Mouse (Mus musculus): ENCODE measurements around the gene Ntrk3. TPM values are rescaled to one million over a fixed set of nuclear protein-coding genes. Genes with fewer than 3 reads are reported as not detected.

Ntrk3 gene
- polyA plus RNA-seq, 1 experiment: 75.7 TPM

- TF ChIP-seq CTCF (IDR thresholded peaks at IDR 0.05; ENCODE audit: extremely low read depth, insufficient read depth, low read length): peak; percentile 80
- TF ChIP-seq POLR2A (IDR thresholded peaks at IDR 0.05; ENCODE audit: extremely low read depth, insufficient read depth, low read length): no peak
- Histone ChIP-seq H3K4me1 (ENCODE audit: control insufficient read depth, insufficient read depth, low read length) (peaks cover 6% of the 10 kb centered on the region; the same call in 1 of the 2 replicates), H3K4me3 (ENCODE audit: insufficient read depth, low read length) (no peak overlapping the region), H3K27ac (ENCODE audit: insufficient read depth, low read length) (no peak overlapping the region)
Measured at GRCm38 (mm10) chr7:78568411-78569254, 169.2 kb downstream of the Ntrk3 start.

DNA sequence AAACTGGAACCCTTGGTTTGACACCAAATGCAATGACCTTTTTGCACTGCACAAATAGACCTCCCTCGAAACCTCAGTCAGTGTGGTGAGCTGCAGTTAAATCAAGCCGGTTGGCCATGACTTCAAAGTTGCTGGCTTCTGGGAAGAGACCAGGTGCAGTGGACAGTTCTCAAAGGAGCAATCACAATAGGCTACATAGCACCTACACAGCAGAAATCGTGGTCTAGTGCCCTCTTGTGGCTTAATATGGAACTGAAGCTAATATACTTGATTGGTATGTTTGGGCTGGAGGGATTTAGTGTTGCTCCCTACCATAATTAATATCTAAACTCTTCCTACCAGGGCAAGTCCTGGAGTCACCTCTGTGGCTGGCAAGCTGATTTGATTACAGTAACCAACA is 171.2 kb downstream of the Ntrk3 start:
- no peak for TF ChIP-seq POLR2A (IDR thresholded peaks at IDR 0.05; ENCODE audit: extremely low read depth, insufficient read depth, low read length)
- TF ChIP-seq CTCF (IDR thresholded peaks at IDR 0.05; ENCODE audit: extremely low read depth, insufficient read depth, low read length): peak; percentile 51
- Histone ChIP-seq H3K27ac (ENCODE audit: insufficient read depth, low read length) (no peak overlapping the region), H3K4me1 (ENCODE audit: control insufficient read depth, insufficient read depth, low read length) (peaks cover 4% of the 10 kb centered on the region; the same call in 1 of the 2 replicates), H3K4me3 (ENCODE audit: insufficient read depth, low read length) (no peak overlapping the region)

GRCm38 (mm10) chr7:78565386-78565785 is 172.4 kb downstream of the Ntrk3 start:
- no peak overlapping the region for H3K4me3 ChIP-seq (ENCODE audit: insufficient read depth, low read length)
- TF ChIP-seq POLR2A (IDR thresholded peaks at IDR 0.05; ENCODE audit: extremely low read depth, insufficient read depth, low read length): no peak
- no peak for TF ChIP-seq CTCF (IDR thresholded peaks at IDR 0.05; ENCODE audit: extremely low read depth, insufficient read depth, low read length)
- H3K27ac ChIP-seq (ENCODE audit: insufficient read depth, low read length): no peak overlapping the region
- H3K4me1 ChIP-seq (ENCODE audit: control insufficient read depth, insufficient read depth, low read length): peaks cover 4% of the 10 kb centered on the region; the same call in 1 of the 2 replicates

DNA sequence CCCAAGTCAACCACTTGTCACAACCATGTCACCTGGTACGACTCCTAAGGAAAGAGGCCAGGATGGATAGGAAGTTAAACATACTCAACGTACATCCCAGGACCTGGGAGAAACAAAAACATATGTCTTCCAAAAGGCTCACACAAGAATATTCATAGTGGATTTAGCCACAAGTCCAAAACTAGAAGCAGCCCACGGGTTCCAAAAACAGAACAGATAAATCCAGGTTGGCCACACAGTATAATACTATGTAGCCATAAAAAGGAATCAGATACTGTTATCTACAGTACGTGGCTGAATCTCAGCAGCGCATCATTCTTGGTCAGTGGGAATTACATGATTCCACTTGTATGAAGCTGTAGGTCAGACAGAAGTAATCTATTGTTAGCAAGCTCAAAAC is 179.3 kb downstream of the Ntrk3 start:
- H3K4me1 ChIP-seq (ENCODE audit: control insufficient read depth, insufficient read depth, low read length): peaks cover 6% of the 10 kb centered on the region; the same call in 1 of the 2 replicates
- TF ChIP-seq CTCF (IDR thresholded peaks at IDR 0.05; ENCODE audit: extremely low read depth, insufficient read depth, low read length) (no peak), POLR2A (IDR thresholded peaks at IDR 0.05; ENCODE audit: extremely low read depth, insufficient read depth, low read length) (no peak)
- H3K4me3 ChIP-seq (ENCODE audit: insufficient read depth, low read length): no peak overlapping the region
- no peak overlapping the region for H3K27ac ChIP-seq (ENCODE audit: insufficient read depth, low read length)

- H3K4me1 ChIP-seq (ENCODE audit: control insufficient read depth, insufficient read depth, low read length): peaks cover 6% of the 10 kb centered on the region; the same call in 1 of the 2 replicates
- H3K27ac ChIP-seq (ENCODE audit: insufficient read depth, low read length): no peak overlapping the region
- no peak overlapping the region for H3K4me3 ChIP-seq (ENCODE audit: insufficient read depth, low read length)
- TF ChIP-seq CTCF (IDR thresholded peaks at IDR 0.05; ENCODE audit: extremely low read depth, insufficient read depth, low read length) (no peak), POLR2A (IDR thresholded peaks at IDR 0.05; ENCODE audit: extremely low read depth, insufficient read depth, low read length) (no peak)
Measured at GRCm38 (mm10) chr7:78555532-78555931, 182.3 kb downstream of the Ntrk3 start.

DNA sequence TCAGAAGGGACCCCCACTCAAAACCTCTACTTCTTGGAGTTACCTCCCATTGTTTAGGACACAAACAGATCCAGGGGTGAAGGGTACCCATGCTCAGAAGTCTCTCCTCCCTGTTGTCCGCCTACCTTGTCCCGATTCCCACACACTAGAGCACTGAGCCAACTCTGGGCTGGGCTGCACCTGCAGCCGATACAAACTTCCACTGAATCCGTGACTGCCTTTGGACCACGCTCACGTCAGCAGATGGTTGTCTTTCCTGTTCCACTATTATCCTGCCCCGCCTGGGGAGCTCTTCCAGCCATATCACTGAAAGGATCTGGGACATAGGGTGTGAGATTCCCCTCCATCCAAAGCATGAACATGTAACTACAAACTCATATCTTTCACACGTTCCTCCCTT is 188.4 kb downstream of the Ntrk3 start:
- Histone ChIP-seq H3K4me3 (ENCODE audit: insufficient read depth, low read length) (no peak overlapping the region), H3K4me1 (ENCODE audit: control insufficient read depth, insufficient read depth, low read length) (peaks cover 6% of the 10 kb centered on the region; the same call in 1 of the 2 replicates), H3K27ac (ENCODE audit: insufficient read depth, low read length) (no peak overlapping the region)
- TF ChIP-seq CTCF (IDR thresholded peaks at IDR 0.05; ENCODE audit: extremely low read depth, insufficient read depth, low read length): no peak
- TF ChIP-seq POLR2A (IDR thresholded peaks at IDR 0.05; ENCODE audit: extremely low read depth, insufficient read depth, low read length): no peak

DNA sequence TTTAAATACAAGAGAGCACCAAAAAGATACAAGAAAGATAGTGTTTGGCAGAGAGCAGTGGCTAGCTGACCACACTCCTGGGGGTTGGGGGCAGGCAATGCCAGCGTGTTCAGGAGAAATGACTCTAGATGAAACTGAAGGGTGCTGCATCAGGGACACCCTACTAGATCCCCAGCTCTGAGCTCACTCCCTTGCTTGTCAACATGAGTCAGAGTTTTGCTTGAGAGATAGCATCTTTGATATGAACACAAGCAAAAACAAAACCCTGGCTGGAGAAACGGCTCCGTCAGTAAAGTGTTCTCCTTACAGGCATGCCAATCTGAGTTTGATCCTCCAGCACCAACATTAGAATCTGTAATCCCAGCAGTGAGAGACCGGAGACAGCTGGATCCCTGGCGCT is 189.1 kb downstream of the Ntrk3 start:
- TF ChIP-seq POLR2A (IDR thresholded peaks at IDR 0.05; ENCODE audit: extremely low read depth, insufficient read depth, low read length) (no peak), CTCF (IDR thresholded peaks at IDR 0.05; ENCODE audit: extremely low read depth, insufficient read depth, low read length) (no peak)
- peaks cover 6% of the 10 kb centered on the region; the same call in 1 of the 2 replicates for H3K4me1 ChIP-seq (ENCODE audit: control insufficient read depth, insufficient read depth, low read length)
- H3K27ac ChIP-seq (ENCODE audit: insufficient read depth, low read length): no peak overlapping the region
- H3K4me3 ChIP-seq (ENCODE audit: insufficient read depth, low read length): no peak overlapping the region

DNA sequence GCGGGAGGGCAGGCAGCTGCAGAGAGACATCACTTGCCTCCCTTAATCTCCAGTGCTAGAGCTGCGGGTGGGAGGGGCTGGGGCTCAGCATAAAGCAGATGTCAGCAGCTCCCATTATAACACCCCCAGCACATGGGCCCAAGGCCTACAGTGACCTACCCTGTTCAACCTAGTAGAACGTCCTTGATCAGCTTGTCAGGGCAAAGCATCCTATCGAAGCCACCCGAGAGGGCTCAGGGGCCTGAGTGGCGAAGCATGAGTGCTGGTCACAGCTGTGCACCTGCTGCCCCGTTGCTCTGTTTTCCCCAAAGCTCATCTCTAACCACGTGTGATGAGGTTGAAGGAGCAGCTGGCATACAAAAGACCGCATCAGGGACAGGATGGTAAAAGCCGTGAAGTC is 191.3 kb downstream of the Ntrk3 start:
- H3K27ac ChIP-seq (ENCODE audit: insufficient read depth, low read length): no peak overlapping the region
- peaks cover 6% of the 10 kb centered on the region; the same call in 1 of the 2 replicates for H3K4me1 ChIP-seq (ENCODE audit: control insufficient read depth, insufficient read depth, low read length)
- no peak overlapping the region for H3K4me3 ChIP-seq (ENCODE audit: insufficient read depth, low read length)
- no peak for TF ChIP-seq CTCF (IDR thresholded peaks at IDR 0.05; ENCODE audit: extremely low read depth, insufficient read depth, low read length)
- no peak for TF ChIP-seq POLR2A (IDR thresholded peaks at IDR 0.05; ENCODE audit: extremely low read depth, insufficient read depth, low read length)

GRCm38 (mm10) chr7:78542468-78542867 is 195.3 kb downstream of the Ntrk3 start:
- peaks cover 3% of the 10 kb centered on the region; the same call in 1 of the 2 replicates for H3K4me1 ChIP-seq (ENCODE audit: control insufficient read depth, insufficient read depth, low read length)
- TF ChIP-seq CTCF (IDR thresholded peaks at IDR 0.05; ENCODE audit: extremely low read depth, insufficient read depth, low read length) (no peak), POLR2A (IDR thresholded peaks at IDR 0.05; ENCODE audit: extremely low read depth, insufficient read depth, low read length) (no peak)
- H3K27ac ChIP-seq (ENCODE audit: insufficient read depth, low read length): no peak overlapping the region
- H3K4me3 ChIP-seq (ENCODE audit: insufficient read depth, low read length): no peak overlapping the region

GRCm38 (mm10) chr7:78530286-78530685 is 207.5 kb downstream of the Ntrk3 start:
- TF ChIP-seq POLR2A (IDR thresholded peaks at IDR 0.05; ENCODE audit: extremely low read depth, insufficient read depth, low read length): no peak
- TF ChIP-seq CTCF (IDR thresholded peaks at IDR 0.05; ENCODE audit: extremely low read depth, insufficient read depth, low read length): no peak
- Histone ChIP-seq H3K4me3 (ENCODE audit: insufficient read depth, low read length) (no peak overlapping the region), H3K4me1 (ENCODE audit: control insufficient read depth, insufficient read depth, low read length) (peaks cover 15% of the 10 kb centered on the region), H3K27ac (ENCODE audit: insufficient read depth, low read length) (no peak overlapping the region)
